Mouse (Mus musculus) macrophage (primary cell): Measurements from ENCODE around the gene Cyth1. TPM values are rescaled to one million over a fixed set of nuclear protein-coding genes. Genes with fewer than 3 reads are reported as not detected.

Experiments used
- H3K27ac ChIP-seq: fragments of 350-480 bp; formaldehyde crosslinking; 2 replicates; pipeline ENCODE4 v1.9.0; 2021
- H3K36me3 ChIP-seq: fragments of 350-480 bp; formaldehyde crosslinking; 2 replicates; pipeline ENCODE4 v1.9.0; 2021; ENCODE audit errors: inconsistent target
- H3K4me3 ChIP-seq: fragments of 350-480 bp; formaldehyde crosslinking; 2 replicates; pipeline ENCODE4 v1.9.0; 2021; ENCODE audit errors: inconsistent target
- H3K79me2 ChIP-seq: fragments of 350-480 bp; formaldehyde crosslinking; 2 replicates; pipeline ENCODE4 v1.9.0; 2021; ENCODE audit errors: inconsistent target
- WGBS: methylation state at CpG from one replicate; pipeline ENCODE4 v1.1.7; 2026; ENCODE audit warnings: inconsistent platforms; ENCODE audit not compliant: missing documents; 5-methylcytosine and 5-hydroxymethylcytosine counted together
- polyA plus RNA-seq: library from polyadenylated mRNA; stranded (reverse); fragments of 250-400 nt; gene quantifications from 3 replicates; pipeline ENCODE4 v1.2.4, GENCODE M21; 2018; ENCODE audit warnings: inconsistent platforms

Cyth1 gene
- polyA plus RNA-seq, 1 experiment from 2014 or later = 194 TPM

DNA sequence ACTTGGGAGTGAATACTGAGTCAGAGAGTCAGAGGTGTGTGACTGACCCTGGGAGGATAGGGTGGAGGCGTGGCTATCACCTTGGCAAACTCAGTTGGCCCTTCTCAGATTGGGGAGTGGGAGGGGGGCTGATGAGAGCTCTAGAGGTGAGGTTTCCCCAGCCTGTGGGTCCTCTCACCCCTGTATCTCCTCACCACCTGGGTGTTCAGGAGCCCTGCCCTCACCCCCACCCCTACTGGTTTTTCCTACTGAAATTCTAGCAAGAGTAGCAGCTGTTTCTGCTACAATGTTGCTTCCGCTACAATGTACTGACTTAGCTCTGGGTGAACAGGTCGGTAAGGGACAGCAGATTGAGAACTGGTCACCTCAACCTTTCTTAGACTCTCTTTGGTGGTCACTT is 164.1 kb downstream of the Cyth1 start:
- WGBS = 80% methylated on average over 3 of the region's 3 CpGs
- no peaks in the 10 kb centered on the region for H3K79me2 ChIP-seq
- H3K4me3 ChIP-seq = no peak overlapping the region
- H3K36me3 ChIP-seq = no peaks in the 10 kb centered on the region
- no peak overlapping the region for H3K27ac ChIP-seq

DNA sequence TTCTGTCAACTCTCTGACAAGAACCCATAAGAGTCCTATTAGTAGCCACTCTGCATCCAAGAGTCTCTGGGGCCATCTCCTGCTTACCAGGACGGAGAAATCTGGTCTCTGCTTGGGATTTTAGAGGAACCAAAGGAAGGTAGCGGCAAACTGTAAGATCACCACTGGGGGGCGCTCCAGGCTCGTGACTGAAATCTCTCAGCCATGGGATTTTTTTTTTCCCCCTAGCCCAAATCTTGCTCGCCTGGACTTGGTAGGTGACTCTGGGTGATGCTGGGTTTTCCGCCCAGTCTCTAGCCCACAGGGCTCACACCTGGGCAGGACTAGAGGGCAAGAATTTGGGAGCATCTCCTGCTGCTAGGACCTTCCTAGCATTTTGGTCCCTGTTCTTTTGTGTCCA is 164.6 kb downstream of the Cyth1 start:
- no peak overlapping the region for H3K27ac ChIP-seq
- H3K79me2 ChIP-seq = no peaks in the 10 kb centered on the region
- H3K36me3 ChIP-seq = no peaks in the 10 kb centered on the region
- H3K4me3 ChIP-seq = no peak overlapping the region
- WGBS = 12% methylated on average over 6 of the region's 6 CpGs

DNA sequence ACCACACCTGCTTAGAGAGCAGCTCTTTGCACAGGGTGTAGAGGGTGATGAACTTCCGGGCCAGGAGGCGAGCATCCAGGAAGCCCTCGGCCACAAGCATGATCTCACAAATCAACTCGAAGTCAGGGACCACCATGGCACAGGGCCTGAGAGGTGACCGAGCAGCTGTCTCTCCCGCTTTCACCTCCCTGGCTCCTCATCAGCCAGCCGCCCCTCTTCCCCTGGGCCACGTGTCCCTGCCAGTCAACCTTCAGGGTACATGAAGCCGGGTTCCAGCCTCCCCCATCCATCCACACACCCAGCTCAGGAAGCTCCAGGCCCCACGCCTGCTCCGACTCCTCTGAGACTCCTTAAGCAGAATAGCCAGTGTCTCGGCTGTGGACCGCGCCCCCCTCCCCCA is 166.1 kb downstream of the Cyth1 start:
- no peak overlapping the region for H3K27ac ChIP-seq
- H3K36me3 ChIP-seq = no peaks in the 10 kb centered on the region
- 85% methylated on average over 12 of the region's 14 CpGs for WGBS
- H3K4me3 ChIP-seq = no peak overlapping the region
- no peaks in the 10 kb centered on the region for H3K79me2 ChIP-seq

Other genes starting within 250 kb of the Cyth1 start
- gene Dnah17, start 118.0 kb downstream of the Cyth1 start, polyA plus RNA-seq = 0.16 to 0.33 TPM (median 0.20 TPM) in 3 replicates
- gene Usp36, start 41.7 kb upstream of the Cyth1 start, polyA plus RNA-seq = 4.3 to 7.9 TPM (median 5.4 TPM) in 3 replicates
- gene Cep295nl, start 93.9 kb upstream of the Cyth1 start, polyA plus RNA-seq = 0.68 to 2.2 TPM (median 0.90 TPM) in 3 replicates
- 330 to 662 TPM (median 385 TPM) in 3 replicates for gene Timp2, start 107.1 kb upstream of the Cyth1 start, polyA plus RNA-seq
- 1,136 to 1,462 TPM (median 1,417 TPM) in 3 replicates for gene Lgals3bp, start 153.5 kb upstream of the Cyth1 start, polyA plus RNA-seq
- 40.2 to 59.3 TPM (median 42.1 TPM) in 3 replicates for gene Cant1, start 170.5 kb upstream of the Cyth1 start, polyA plus RNA-seq
- 0.12 to 1.2 TPM (median 0.82 TPM) in 3 replicates for gene C1qtnf1, start 179.6 kb upstream of the Cyth1 start, polyA plus RNA-seq
- 4.8 to 22.0 TPM (median 7.1 TPM) in 3 replicates for gene Engase, start 228.2 kb upstream of the Cyth1 start, polyA plus RNA-seq